Comparison of ENCODE assay signal across 10 mouse cellular contexts in genomic region chr17:71010646-71011242, GRCm38 (mm10). TPM values are rescaled to one million over a fixed set of nuclear protein-coding genes. Genes with fewer than 3 reads are reported as not detected.
DNase-seq lines count a peak whose midpoint lies in the region; ATAC-seq and TF ChIP-seq lines count a peak whose summit lies in the region.
"Had no signal": no experiment of that assay in that cellular context is flagged by ENCODE, and none has a peak within 500 bp of the region (broad histone marks: within the 10 kb centered on the region; RNA-seq: fewer than 3 reads in every experiment).

No protein-coding gene starts in this region.

- no peak overlapping the region for H3K4me3 ChIP-seq in forebrain, postnatal 0 days (ENCODE audit: low read depth, low read length)
- no peak overlapping the region for H3K4me3 ChIP-seq in forebrain, embryonic 15.5 days
- H3K4me3 ChIP-seq in liver, embryonic 15.5 days (replicated peaks) = no peak overlapping the region
- no peak overlapping the region for H3K4me3 ChIP-seq in embryonic facial prominence, embryonic 10.5 days

- H3K9ac ChIP-seq in forebrain, postnatal 0 days = no peak overlapping the region
- no peak overlapping the region for H3K9ac ChIP-seq in forebrain, embryonic 15.5 days (replicated peaks)
- no peak overlapping the region for H3K9ac ChIP-seq in liver, embryonic 15.5 days

- WGBS in forebrain, postnatal 0 days = 60% methylated on average over 7 of the region's 7 CpGs
- 65% methylated on average over 7 of the region's 7 CpGs for WGBS in forebrain, embryonic 15.5 days
- 62% methylated on average over 7 of the region's 7 CpGs for whole genome bisulfite sequencing in liver, embryonic 15.5 days (ENCODE audit: insufficient replicate concordance)
- WGBS in embryonic facial prominence, embryonic 10.5 days = 56% methylated on average over 7 of the region's 7 CpGs

- H3K4me2 ChIP-seq in forebrain, postnatal 0 days (ENCODE audit: low read depth) = no peak overlapping the region
- no peak overlapping the region for H3K4me2 ChIP-seq in forebrain, embryonic 15.5 days (replicated peaks)
- H3K4me2 ChIP-seq in liver, embryonic 15.5 days = no peak overlapping the region

- H3K9me3 ChIP-seq in forebrain, postnatal 0 days (ENCODE audit: low read length) = no peaks in the 10 kb centered on the region
- H3K9me3 ChIP-seq in forebrain, embryonic 15.5 days = no peaks in the 10 kb centered on the region
- H3K9me3 ChIP-seq in liver, embryonic 15.5 days (replicated peaks) = no peaks in the 10 kb centered on the region
- 0 out of 2 replicates have a peak, but pooled peaks cover 2% of the 10 kb centered on the region for H3K9me3 ChIP-seq in embryonic facial prominence, embryonic 10.5 days

- TF ChIP-seq CTCF in forebrain, postnatal 0 days (IDR thresholded peaks at IDR 0.05; ENCODE audit: low read depth) = no peak

- no peaks in the 10 kb centered on the region for H3K36me3 ChIP-seq in forebrain, postnatal 0 days (ENCODE audit: insufficient read depth)
- no peaks in the 10 kb centered on the region for H3K36me3 ChIP-seq in forebrain, embryonic 15.5 days
- no peaks in the 10 kb centered on the region for H3K36me3 ChIP-seq in liver, embryonic 15.5 days (replicated peaks)
- H3K36me3 ChIP-seq in embryonic facial prominence, embryonic 10.5 days (replicated peaks) = no peaks in the 10 kb centered on the region

- no peak overlapping the region for H3K27ac ChIP-seq in forebrain, postnatal 0 days (ENCODE audit: low read depth, low read length)
- no peak overlapping the region for H3K27ac ChIP-seq in forebrain, embryonic 15.5 days (replicated peaks)
- no peak overlapping the region for H3K27ac ChIP-seq in liver, embryonic 15.5 days (replicated peaks)
- H3K27ac ChIP-seq in embryonic facial prominence, embryonic 10.5 days (replicated peaks) = no peak overlapping the region

- DNase-seq in forebrain, postnatal 0 days = no peak
- peak; percentile 21 for DNase-seq in A20 (ENCODE audit: low read depth, low spot score)
- peak; percentile 84 for DNase-seq in ZHBTc4 (ENCODE audit: low read depth, low spot score)
- DNase-seq in layer of hippocampus, postnatal 10 days (ENCODE audit: low spot score in 2 of 2) = no peak
- no peak for DNase-seq in embryonic facial prominence, embryonic 10.5 days (ENCODE audit: low spot score)
- DNase-seq in adrenal gland, postnatal 14 days = no peak
- DNase-seq: heart, postnatal 36 days; kidney, adult 9 months had no signal

- ATAC-seq in forebrain, postnatal 0 days = peak; percentile 63; the same call in 1 of the 2 replicates
- ATAC-seq in forebrain, embryonic 15.5 days (replicated peaks) = no peak
- ATAC-seq in liver, embryonic 15.5 days (ENCODE audit: insufficient read depth) = peak; percentile 37; the same call in 1 of the 2 replicates

- no peaks in the 10 kb centered on the region for H3K27me3 ChIP-seq in forebrain, postnatal 0 days (ENCODE audit: insufficient read depth, low read length)
- H3K27me3 ChIP-seq in forebrain, embryonic 15.5 days = no peaks in the 10 kb centered on the region
- H3K27me3 ChIP-seq in liver, embryonic 15.5 days = no peaks in the 10 kb centered on the region
- H3K27me3 ChIP-seq in embryonic facial prominence, embryonic 10.5 days (replicated peaks; ENCODE audit: low read depth, poor library complexity, severe bottlenecking) = no peaks in the 10 kb centered on the region

- no peaks in the 10 kb centered on the region for H3K4me1 ChIP-seq in forebrain, postnatal 0 days (ENCODE audit: insufficient read depth)
- no peaks in the 10 kb centered on the region for H3K4me1 ChIP-seq in forebrain, embryonic 15.5 days
- H3K4me1 ChIP-seq in liver, embryonic 15.5 days (replicated peaks) = no peaks in the 10 kb centered on the region
- no peaks in the 10 kb centered on the region for H3K4me1 ChIP-seq in embryonic facial prominence, embryonic 10.5 days

RNA-seq across cellular contexts. Expression of gene Myl12a, which starts 8.1 kb away (rescaled TPM):
- total RNA-seq in forebrain, postnatal 0 days (2014; rRNA removed) = 35.6 and 37.0 TPM in 2 replicates
- polyA plus RNA-seq in forebrain, postnatal 0 days (2015; fragmentation: Nextera tagmentation; extraction: Ambion mirVana) = 80.4 and 80.8 TPM in 2 replicates
- polyA plus RNA-seq in forebrain, embryonic 15.5 days (2015; fragmentation: Nextera tagmentation; extraction: Ambion mirVana) = 125 and 139 TPM in 2 replicates
- 172 and 186 TPM in 2 replicates for polyA plus RNA-seq in liver, embryonic 15.5 days (2015; fragmentation: Nextera tagmentation; extraction: Ambion mirVana)
- total RNA-seq in layer of hippocampus, postnatal 10 days (2021) = 10 to 100 TPM; 53.4 to 54.1 TPM
- polyA plus RNA-seq in embryonic facial prominence, embryonic 10.5 days (2016; fragmentation: Nextera tagmentation; extraction: Ambion mirVana) = 439 and 451 TPM in 2 replicates
- total RNA-seq in adrenal gland, postnatal 14 days (2021) = 311 and 324 TPM in 2 replicates

RNA-seq across cellular contexts. Expression of gene Myom1, which starts 8.3 kb away (rescaled TPM):
- total RNA-seq in forebrain, postnatal 0 days (2014; rRNA removed) = 1.5 and 2.0 TPM in 2 replicates
- polyA plus RNA-seq in forebrain, postnatal 0 days (2015; fragmentation: Nextera tagmentation; extraction: Ambion mirVana) = 0.52 and 1.2 TPM in 2 replicates
- 1.3 and 1.7 TPM in 2 replicates for polyA plus RNA-seq in forebrain, embryonic 15.5 days (2015; fragmentation: Nextera tagmentation; extraction: Ambion mirVana)
- polyA plus RNA-seq in liver, embryonic 15.5 days (2015; fragmentation: Nextera tagmentation; extraction: Ambion mirVana) = 1.3 and 2.6 TPM in 2 replicates
- total RNA-seq in layer of hippocampus, postnatal 10 days (2021) = 1 to 10 TPM; 5.0 to 6.0 TPM
- polyA plus RNA-seq in embryonic facial prominence, embryonic 10.5 days (2016; fragmentation: Nextera tagmentation; extraction: Ambion mirVana) = 2.5 and 3.4 TPM in 2 replicates
- 4.3 and 8.1 TPM in 2 replicates for total RNA-seq in adrenal gland, postnatal 14 days (2021)

Comparison
In these comparisons a context has a peak if more than half of its experiments do, and no peak if none do; other contexts are left out.
1. DNase-seq: peak in A20 (single experiment) and ZHBTc4 (single experiment); none in forebrain, postnatal 0 days (single experiment), layer of hippocampus, postnatal 10 days (0 of 2), embryonic facial prominence, embryonic 10.5 days (single experiment) and adrenal gland, postnatal 14 days (single experiment).